In the genomic region with DNA sequence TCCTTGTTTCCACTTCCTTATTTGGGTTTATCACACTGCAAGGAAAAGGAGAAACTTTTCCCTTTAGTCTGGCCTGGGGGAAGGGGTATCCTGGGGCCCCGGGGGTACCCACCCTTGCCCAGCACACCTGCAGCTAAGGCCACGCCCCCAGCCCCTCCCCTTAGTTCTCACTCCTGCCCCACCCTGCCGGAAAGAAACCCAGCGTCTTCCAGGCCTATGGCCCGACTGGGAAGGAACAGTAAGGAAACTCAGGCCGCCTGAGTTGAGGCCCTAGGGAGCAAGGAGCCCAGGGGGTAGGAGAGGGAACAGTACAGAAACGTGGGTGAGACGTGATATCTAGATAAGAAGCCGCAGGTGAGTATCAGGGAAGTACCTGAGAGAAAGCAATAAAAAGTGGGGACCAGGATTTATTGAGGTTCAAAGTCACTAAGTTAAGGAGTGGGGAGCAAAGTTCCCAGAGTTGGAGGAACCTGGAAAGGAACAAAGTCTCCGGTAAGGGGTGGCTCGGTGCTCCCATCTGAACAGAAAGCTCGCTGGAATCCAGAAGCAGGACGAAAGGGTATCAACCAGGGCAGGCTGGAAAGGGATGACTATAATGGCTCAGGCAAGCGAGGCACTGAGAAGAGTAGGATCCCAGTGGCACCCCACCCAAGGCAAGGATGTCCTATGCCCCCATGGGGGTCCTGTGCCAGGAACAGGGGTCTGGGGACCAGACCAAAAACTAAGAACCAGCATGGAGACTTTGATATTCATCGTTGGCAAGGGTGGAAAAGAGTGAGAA, we compare ENCODE assay signal across 8 mouse cellular contexts. TPM values are rescaled to one million over a fixed set of nuclear protein-coding genes. Genes with fewer than 3 reads are reported as not detected.
DNase-seq lines count a peak whose midpoint lies in the region; ATAC-seq and TF ChIP-seq lines count a peak whose summit lies in the region.

No protein-coding gene starts in this region.

- intact Hi-C loops in heart, postnatal 25 days (cut with DNase I) = loop anchor here (2.0 kb wide), 2 partner anchors 14 to 46 kb away; no protein-coding TSS in a partner anchor

- no peaks in the 10 kb centered on the region for H3K36me3 ChIP-seq in hindbrain, embryonic 15.5 days
- no peaks in the 10 kb centered on the region for H3K36me3 ChIP-seq in liver, embryonic 14.5 days (replicated peaks; ENCODE audit: control insufficient read depth, insufficient read depth, low read depth)

- peak; percentile 95 for DNase-seq in heart, adult 11 months
- DNase-seq in heart, postnatal 25 days (ENCODE audit: low spot score) = no peak
- peak; percentile 63 for DNase-seq in R1 (ENCODE audit: low read depth, low spot score)
- no peak for DNase-seq in liver, embryonic 14.5 days (ENCODE audit: low read depth in 3 of 3, low spot score in 3 of 3)
- no peak for DNase-seq in layer of hippocampus, postnatal 36 days

- peak overlapping the region; percentile 55 for H3K4me2 ChIP-seq in hindbrain, embryonic 15.5 days
- peak overlapping the region; percentile 91 for H3K4me2 ChIP-seq in liver, embryonic 14.5 days (ENCODE audit: low read depth)

- peaks cover 14% of the 10 kb centered on the region for H3K4me1 ChIP-seq in hindbrain, embryonic 15.5 days (replicated peaks)
- peaks cover 19 to 20% of the 10 kb centered on the region in 2 experiments for H3K4me1 ChIP-seq in liver, embryonic 14.5 days (replicated peaks; ENCODE audit: control insufficient read depth in 2 of 2, insufficient read depth in 2 of 2, low read length in 1 of 2)
- peaks cover 20% of the 10 kb centered on the region for H3K4me1 ChIP-seq in olfactory bulb, adult 2 months (ENCODE audit: control insufficient read depth, insufficient read depth, low read length)

- no peak overlapping the region for H3K27ac ChIP-seq in hindbrain, embryonic 15.5 days (replicated peaks)
- no peak overlapping the region for H3K27ac ChIP-seq in liver, embryonic 14.5 days
- no peak overlapping the region for H3K27ac ChIP-seq in olfactory bulb, adult 2 months (ENCODE audit: insufficient read depth, low read depth, low read length)

- TF ChIP-seq EP300 in liver, embryonic 14.5 days (IDR thresholded peaks at IDR 0.05; ENCODE audit: low read depth) = no peak

- H3K4me3 ChIP-seq in hindbrain, embryonic 15.5 days = peak overlapping the region; percentile 38
- H3K4me3 ChIP-seq in liver, embryonic 14.5 days (ENCODE audit: insufficient read depth in 1 of 2, low read depth in 2 of 2, low read length in 2 of 2) = peak overlapping the region; percentile 53 to 66
- H3K4me3 ChIP-seq in olfactory bulb, adult 2 months (ENCODE audit: insufficient read depth, low read depth, low read length) = peak overlapping the region; percentile 48; the same call in 1 of the 2 replicates

- 17% methylated on average over 15 of the region's 15 CpGs for WGBS in hindbrain, embryonic 15.5 days
- 10% methylated on average over 15 of the region's 15 CpGs for WGBS in liver, embryonic 14.5 days (ENCODE audit: insufficient replicate concordance)
- 36% methylated on average over 15 of the region's 15 CpGs for WGBS in olfactory bulb, adult 2 months

- no peak for TF ChIP-seq CTCF in liver, embryonic 14.5 days (IDR thresholded peaks at IDR 0.05; ENCODE audit: low read depth)
- no peak for TF ChIP-seq CTCF in olfactory bulb, adult 2 months (IDR thresholded peaks at IDR 0.05; ENCODE audit: insufficient read depth, low read depth, low read length)

- H3K27me3 ChIP-seq in hindbrain, embryonic 15.5 days = peaks cover 16% of the 10 kb centered on the region
- peaks cover 3% of the 10 kb centered on the region; the same call in 1 of the 2 replicates for H3K27me3 ChIP-seq in liver, embryonic 14.5 days (ENCODE audit: control insufficient read depth, insufficient read depth, low read length)

- TF ChIP-seq POLR2A in olfactory bulb, adult 2 months (IDR thresholded peaks at IDR 0.05; ENCODE audit: insufficient read depth, low read depth, low read length) = no peak

- no peaks in the 10 kb centered on the region for H3K9me3 ChIP-seq in hindbrain, embryonic 15.5 days
- no peaks in the 10 kb centered on the region for H3K9me3 ChIP-seq in liver, embryonic 14.5 days (ENCODE audit: control insufficient read depth, low read length)

- H3K9ac ChIP-seq in hindbrain, embryonic 15.5 days = no peak overlapping the region
- H3K9ac ChIP-seq in liver, embryonic 14.5 days (replicated peaks) = no peak overlapping the region

- ATAC-seq in hindbrain, embryonic 15.5 days (ENCODE audit: low FRiP score, low read depth) = no peak
- no peak for ATAC-seq in liver, embryonic 14.5 days (ENCODE audit: insufficient read depth)
- no peak for ATAC-seq in activated CD4-positive, CD25-positive, alpha-beta regulatory T cell, adult 4 months

RNA-seq across cellular contexts. Expression of a gene that starts 6.1 kb away (rescaled TPM):
- total RNA-seq in heart, postnatal 25 days (2021) = 100 to 1,000 TPM in 1 of 2 experiments, 10 to 100 TPM in 1; 83.5 to 112 TPM
- 210 and 211 TPM in 2 replicates for polyA plus RNA-seq in hindbrain, embryonic 15.5 days (2015; fragmentation: Nextera tagmentation; extraction: Ambion mirVana)
- 52.2 and 69.6 TPM in 2 replicates for polyA plus RNA-seq in liver, embryonic 14.5 days (2012; rRNA removed)
- 74.0 and 79.2 TPM in 2 replicates for polyA plus RNA-seq in liver, embryonic 14.5 days (2014; fragmentation: Nextera tagmentation; extraction: Ambion mirVana)
- polyA plus RNA-seq in olfactory bulb, adult 2 months (2012; ENCODE audit: insufficient read depth, insufficient read length, low replicate concordance, missing spikeins) = not detected in 2 replicates
- total RNA-seq in layer of hippocampus, postnatal 36 days (2021) = 10 to 100 TPM; 63.1 to 69.8 TPM
- 10 to 100 TPM; 14.2 to 26.1 TPM for polyA plus RNA-seq in activated CD4-positive, CD25-positive, alpha-beta regulatory T cell, adult 4 months (2017; shearing (Covaris generic))

RNA-seq across cellular contexts. Expression of a gene that starts 7.6 kb away (rescaled TPM):
- 10 to 100 TPM; 15.6 to 17.7 TPM for total RNA-seq in heart, postnatal 25 days (2021)
- polyA plus RNA-seq in hindbrain, embryonic 15.5 days (2015; fragmentation: Nextera tagmentation; extraction: Ambion mirVana) = 13.6 and 14.0 TPM in 2 replicates
- 7.2 and 7.7 TPM in 2 replicates for polyA plus RNA-seq in liver, embryonic 14.5 days (2012; rRNA removed)
- polyA plus RNA-seq in liver, embryonic 14.5 days (2014; fragmentation: Nextera tagmentation; extraction: Ambion mirVana) = 4.6 and 4.9 TPM in 2 replicates
- polyA plus RNA-seq in olfactory bulb, adult 2 months (2012; ENCODE audit: insufficient read depth, insufficient read length, low replicate concordance, missing spikeins) = not detected in 2 replicates
- 10 to 100 TPM; 13.8 to 14.2 TPM for total RNA-seq in layer of hippocampus, postnatal 36 days (2021)
- 1 to 10 TPM; 3.2 to 5.1 TPM for polyA plus RNA-seq in activated CD4-positive, CD25-positive, alpha-beta regulatory T cell, adult 4 months (2017; shearing (Covaris generic))

RNA-seq across cellular contexts. Expression of a gene that starts 11.6 kb away (rescaled TPM):
- 10 to 100 TPM; 16.5 to 22.2 TPM for total RNA-seq in heart, postnatal 25 days (2021)
- polyA plus RNA-seq in hindbrain, embryonic 15.5 days (2015; fragmentation: Nextera tagmentation; extraction: Ambion mirVana) = 147 and 160 TPM in 2 replicates
- polyA plus RNA-seq in liver, embryonic 14.5 days (2012; rRNA removed) = 31.7 and 46.1 TPM in 2 replicates
- 65.7 and 67.1 TPM in 2 replicates for polyA plus RNA-seq in liver, embryonic 14.5 days (2014; fragmentation: Nextera tagmentation; extraction: Ambion mirVana)
- polyA plus RNA-seq in olfactory bulb, adult 2 months (2012; ENCODE audit: insufficient read depth, insufficient read length, low replicate concordance, missing spikeins) = not detected in 2 replicates
- 100 to 1,000 TPM in 1 of 2 experiments, 10 to 100 TPM in 1; 86.0 to 101 TPM for total RNA-seq in layer of hippocampus, postnatal 36 days (2021)
- 10 to 100 TPM; 54.3 to 76.4 TPM for polyA plus RNA-seq in activated CD4-positive, CD25-positive, alpha-beta regulatory T cell, adult 4 months (2017; shearing (Covaris generic))

RNA-seq across cellular contexts. Expression of a gene that starts 18.8 kb away (rescaled TPM):
- total RNA-seq in heart, postnatal 25 days (2021) = 100 to 1,000 TPM; 410 to 431 TPM
- polyA plus RNA-seq in hindbrain, embryonic 15.5 days (2015; fragmentation: Nextera tagmentation; extraction: Ambion mirVana) = 63.9 and 67.5 TPM in 2 replicates
- polyA plus RNA-seq in liver, embryonic 14.5 days (2012; rRNA removed) = 7.6 and 8.0 TPM in 2 replicates
- polyA plus RNA-seq in liver, embryonic 14.5 days (2014; fragmentation: Nextera tagmentation; extraction: Ambion mirVana) = 9.5 and 10.2 TPM in 2 replicates
- not detected in 2 replicates for polyA plus RNA-seq in olfactory bulb, adult 2 months (2012; ENCODE audit: insufficient read depth, insufficient read length, low replicate concordance, missing spikeins)
- total RNA-seq in layer of hippocampus, postnatal 36 days (2021) = 10 to 100 TPM; 81.5 to 82.6 TPM
- 1 to 10 TPM; 2.5 to 2.6 TPM for polyA plus RNA-seq in activated CD4-positive, CD25-positive, alpha-beta regulatory T cell, adult 4 months (2017; shearing (Covaris generic))

RNA-seq across cellular contexts. Expression of a gene that starts 23.7 kb away (rescaled TPM):
- 10 to 100 TPM; 48.2 to 56.1 TPM for total RNA-seq in heart, postnatal 25 days (2021)
- polyA plus RNA-seq in hindbrain, embryonic 15.5 days (2015; fragmentation: Nextera tagmentation; extraction: Ambion mirVana) = 23.7 and 24.2 TPM in 2 replicates
- polyA plus RNA-seq in liver, embryonic 14.5 days (2012; rRNA removed) = 7.8 and 8.6 TPM in 2 replicates
- 10.0 and 10.5 TPM in 2 replicates for polyA plus RNA-seq in liver, embryonic 14.5 days (2014; fragmentation: Nextera tagmentation; extraction: Ambion mirVana)
- polyA plus RNA-seq in olfactory bulb, adult 2 months (2012; ENCODE audit: insufficient read depth, insufficient read length, low replicate concordance, missing spikeins) = not detected in 2 replicates
- total RNA-seq in layer of hippocampus, postnatal 36 days (2021) = 10 to 100 TPM; 21.9 to 22.9 TPM
- 10 to 100 TPM; 44.8 to 46.0 TPM for polyA plus RNA-seq in activated CD4-positive, CD25-positive, alpha-beta regulatory T cell, adult 4 months (2017; shearing (Covaris generic))

Comparison
In these comparisons a context has a peak if more than half of its experiments do, and no peak if none do; other contexts are left out.
1. DNase-seq: peak in heart, adult 11 months (single experiment) and R1 (single experiment); none in heart, postnatal 25 days (single experiment), liver, embryonic 14.5 days (0 of 3) and layer of hippocampus, postnatal 36 days (0 of 2).
2. RNA of a gene that starts 11.6 kb away (polyA plus RNA-seq): 147 to 160 TPM in hindbrain, embryonic 15.5 days, 54.3 to 76.4 TPM in activated CD4-positive, CD25-positive, alpha-beta regulatory T cell, adult 4 months and 31.7 to 67.1 TPM in liver, embryonic 14.5 days; not detected in olfactory bulb, adult 2 months; every median in the first group is over 10 times any median in the second.
3. Peak in every context shown above with its lines, with median percentiles within 50 percentile points of each other: H3K4me3 ChIP-seq.